Mouse (Mus musculus) kidney, adult 18-20 months (tissue): ENCODE results near the gene Optn.

ENCODE experiments used
- DNase-seq: peaks from one replicate; pipeline ENCODE4 v3.0.0; 2021

Optn gene

DNA sequence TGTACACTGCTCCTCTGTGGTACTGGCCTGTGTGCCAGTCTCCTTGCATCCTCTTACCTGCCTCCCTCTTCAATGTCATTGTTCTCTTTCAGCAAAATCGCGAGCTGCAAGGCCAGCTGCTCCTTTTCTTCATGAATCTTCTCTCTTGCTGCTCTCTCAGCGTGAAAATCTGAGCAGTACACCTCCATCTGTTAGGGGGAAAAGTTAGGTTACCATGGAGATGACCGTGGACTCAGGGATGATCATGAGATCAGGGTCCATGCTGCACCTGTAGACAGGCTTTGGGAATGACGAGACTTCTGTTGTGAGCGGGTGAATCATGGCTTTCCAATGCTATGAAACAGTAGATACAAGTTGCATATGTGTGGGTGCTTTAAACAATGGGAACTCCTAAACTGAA is 36.8 kb downstream of the Optn start:
- DNase-seq = no peak

DNA sequence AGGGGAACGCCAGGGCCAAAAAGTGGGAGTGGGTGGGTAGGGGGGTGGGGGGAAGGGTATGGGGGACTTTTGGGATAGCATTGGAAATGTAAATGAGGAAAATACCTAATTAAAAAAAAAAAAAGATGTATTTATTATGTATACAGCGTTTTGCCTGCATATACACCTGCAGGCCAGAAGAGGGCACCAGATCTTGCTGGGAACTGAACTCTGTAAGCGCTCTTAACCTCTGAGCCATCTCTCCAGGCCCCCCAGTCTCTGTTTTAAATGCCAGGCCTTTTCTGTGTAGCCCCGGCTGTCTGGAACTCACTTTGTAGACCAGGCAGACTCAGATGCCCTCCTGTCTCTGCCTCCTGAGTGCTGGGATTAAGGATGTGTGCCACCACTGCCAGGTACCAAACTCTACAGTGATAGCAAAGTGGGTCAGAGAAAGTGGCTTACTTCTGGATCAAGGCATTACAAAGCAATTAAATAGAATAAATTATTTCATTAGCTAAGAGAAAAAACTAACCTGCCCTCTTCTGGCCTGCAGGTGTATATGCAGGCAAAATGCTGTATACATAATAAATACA is 38.6 kb downstream of the Optn start:
- DNase-seq = no peak

DNA sequence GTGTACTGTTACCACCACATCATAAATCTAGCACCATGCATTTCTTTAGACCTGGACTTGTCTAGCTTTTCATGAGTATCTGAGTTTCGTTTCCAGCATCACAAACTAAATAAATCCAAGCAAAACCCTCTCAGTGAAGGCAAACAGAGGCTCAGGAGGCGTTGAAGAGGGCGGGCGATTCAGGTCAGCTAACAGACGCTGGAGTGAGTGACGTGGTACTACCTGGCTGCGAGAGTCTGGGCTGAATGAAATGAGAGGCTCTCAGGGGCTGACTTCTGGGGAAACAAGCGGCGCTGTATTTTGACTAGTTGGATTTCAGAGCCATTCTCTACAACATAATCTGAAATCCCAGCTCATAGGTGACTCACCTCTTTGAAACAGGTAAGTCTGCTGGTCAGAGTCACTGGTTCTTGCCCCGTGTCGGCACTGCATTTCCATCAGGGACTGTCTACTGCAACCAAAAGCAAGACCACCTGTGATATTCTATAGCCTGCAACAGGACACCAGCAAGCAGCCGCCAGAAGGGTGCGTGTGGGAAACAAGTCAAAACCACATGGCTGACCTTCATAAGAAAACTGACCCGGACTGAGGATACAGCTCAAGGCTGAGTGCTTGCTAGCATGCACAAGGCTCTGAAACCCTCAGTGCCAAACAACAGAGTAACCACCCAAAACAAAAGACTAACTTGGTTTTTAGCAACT is 40.0 kb downstream of the Optn start:
- no peak for DNase-seq

GRCm38 (mm10) chr2:5023275-5023674 is 40.6 kb downstream of the Optn start:
- no peak for DNase-seq

DNA sequence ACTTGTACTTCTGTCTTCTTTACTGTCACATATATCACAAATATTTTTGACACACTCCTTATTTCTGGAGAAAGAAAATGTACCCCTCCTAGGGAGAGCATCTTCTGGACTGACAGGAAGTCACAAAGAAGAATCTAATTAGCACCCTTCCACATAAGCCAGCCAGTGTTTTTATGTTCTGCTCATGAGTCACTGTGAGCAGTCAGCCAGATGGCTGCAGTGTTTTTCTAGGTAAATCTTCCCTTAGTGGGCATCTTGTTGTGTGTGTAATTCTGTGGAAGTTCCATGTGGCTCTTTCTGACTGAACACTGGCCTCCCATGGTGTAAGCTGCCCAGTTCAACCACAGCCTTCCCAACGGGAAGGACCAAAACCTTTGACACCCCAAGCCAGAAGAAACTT is 44.1 kb downstream of the Optn start:
- DNase-seq = no peak

DNA sequence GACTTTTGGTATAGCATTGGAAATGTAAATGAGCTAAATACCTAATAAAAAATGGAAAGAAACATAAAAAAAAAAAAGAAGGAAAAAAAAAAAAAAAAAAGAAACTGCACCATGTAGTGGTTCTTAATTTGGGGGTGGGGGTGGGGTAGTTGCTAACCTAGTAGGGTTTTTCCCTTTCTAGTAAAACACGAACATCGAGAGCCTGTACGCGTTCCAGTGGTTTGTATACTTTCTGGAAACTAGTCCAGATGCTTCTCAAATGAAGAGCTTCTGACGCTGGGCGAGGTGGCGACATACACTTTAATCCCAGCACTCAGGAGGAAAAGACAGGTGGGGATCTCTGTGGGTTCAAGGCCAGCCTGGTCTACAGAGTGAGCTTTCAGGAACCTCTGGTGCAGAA is 46.9 kb downstream of the Optn start:
- no peak for DNase-seq

DNA sequence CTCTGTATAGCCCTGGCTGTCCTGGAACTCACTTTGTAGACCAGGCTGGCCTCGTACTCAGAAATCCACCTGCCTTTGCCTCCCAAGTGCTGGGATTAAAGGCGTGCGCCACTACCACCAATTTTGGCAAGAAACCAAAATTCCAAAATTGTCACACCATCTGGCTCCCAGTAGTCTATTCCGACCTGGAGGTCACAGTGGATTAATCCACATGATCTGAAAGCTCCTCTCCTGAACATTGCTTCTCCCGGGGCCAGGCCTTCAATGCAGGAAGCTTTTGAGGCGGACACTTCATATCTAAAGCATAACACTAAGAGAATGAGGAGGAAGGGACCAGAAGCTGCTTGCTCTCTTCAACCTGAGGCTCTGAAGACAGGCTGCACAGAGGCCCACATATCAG is 48.3 kb downstream of the Optn start:
- no peak for DNase-seq

DNA sequence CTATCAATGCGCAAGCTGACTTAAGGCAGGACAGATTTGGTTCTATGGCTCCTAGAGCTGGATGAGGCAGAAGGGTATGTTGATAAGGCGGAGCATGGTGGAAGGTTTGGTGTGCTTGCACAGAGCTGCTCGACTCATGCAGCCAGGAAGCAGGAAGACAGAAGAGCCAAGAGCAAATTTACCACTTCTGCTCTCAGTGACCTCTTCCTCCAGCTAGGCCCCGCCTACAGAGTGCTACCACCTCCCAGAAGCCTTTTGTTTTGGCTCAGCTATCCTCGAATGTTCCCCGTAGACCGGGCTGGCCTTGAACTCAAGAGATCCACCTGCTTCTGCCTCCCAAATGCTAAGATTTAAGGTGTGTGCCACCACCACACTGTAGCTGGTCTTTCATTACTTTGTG is 49.2 kb downstream of the Optn start:
- DNase-seq = no peak

DNA sequence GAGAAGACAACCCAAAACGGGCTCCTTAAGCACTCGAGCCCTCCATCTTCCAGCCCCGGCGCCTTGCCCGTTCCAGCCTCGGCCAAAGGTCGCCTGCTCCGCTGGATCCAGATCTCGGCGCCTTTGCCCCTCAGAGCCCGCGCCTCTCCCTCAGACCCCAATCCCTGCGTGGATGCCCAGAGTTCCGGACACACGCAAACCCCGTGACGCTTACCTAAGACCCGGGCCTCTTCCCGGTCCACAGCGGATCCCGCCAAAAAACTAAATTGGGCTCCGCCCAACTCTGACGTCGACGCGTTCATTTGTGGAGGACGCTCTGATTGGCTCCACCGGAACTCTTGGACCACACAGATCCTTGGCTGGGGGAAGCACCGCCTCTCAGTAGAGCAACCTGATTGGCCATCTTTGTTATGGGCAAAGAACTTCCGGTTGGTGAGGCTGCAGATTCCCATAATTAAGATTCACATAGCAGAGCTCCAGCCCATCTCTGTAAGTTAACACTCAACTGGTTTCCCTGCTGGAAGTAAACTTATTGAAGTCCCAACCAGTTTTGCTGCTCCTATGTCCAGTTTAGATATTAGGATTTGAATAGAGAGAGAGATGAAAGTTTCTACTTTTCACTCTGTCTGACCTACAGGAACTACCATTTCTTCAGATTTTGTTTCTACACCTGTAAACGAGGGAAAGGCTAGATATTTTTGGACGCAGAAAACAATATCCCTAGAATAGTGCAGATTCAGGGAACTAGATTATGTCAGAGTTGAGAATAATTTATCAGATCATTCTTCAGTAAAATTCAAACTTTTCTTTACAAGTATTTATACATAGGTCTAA is 51.1 kb downstream of the Optn start, which contains the start of gene Mcm10:
Mcm10 (minus strand) TSS at position 301 of the 834 bp plus-strand sequence.
- peak; percentile 93 for DNase-seq

- no peak for DNase-seq
Observed at GRCm38 (mm10) chr2:5011898-5012490, 51.9 kb downstream of the Optn start.

DNA sequence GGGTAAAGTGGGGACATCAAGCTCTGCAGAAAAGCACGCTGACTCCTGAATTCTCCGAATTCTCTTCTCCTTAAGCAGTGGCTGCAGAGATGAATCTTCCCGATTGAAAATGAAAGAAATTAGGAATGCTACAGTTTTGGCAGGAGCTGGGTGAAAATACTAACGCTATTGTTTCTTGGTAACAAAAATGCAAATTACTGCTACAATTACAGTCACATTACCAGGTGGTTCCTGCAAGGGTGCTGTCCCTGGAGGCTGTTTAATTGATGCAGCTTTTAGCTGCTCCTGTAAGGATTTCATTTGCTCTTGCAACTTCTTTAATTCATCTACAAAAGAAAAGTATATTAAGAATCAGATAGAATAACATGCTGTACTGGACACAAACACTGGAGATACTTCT is 56.7 kb downstream of the Optn start:
- DNase-seq = no peak

DNA sequence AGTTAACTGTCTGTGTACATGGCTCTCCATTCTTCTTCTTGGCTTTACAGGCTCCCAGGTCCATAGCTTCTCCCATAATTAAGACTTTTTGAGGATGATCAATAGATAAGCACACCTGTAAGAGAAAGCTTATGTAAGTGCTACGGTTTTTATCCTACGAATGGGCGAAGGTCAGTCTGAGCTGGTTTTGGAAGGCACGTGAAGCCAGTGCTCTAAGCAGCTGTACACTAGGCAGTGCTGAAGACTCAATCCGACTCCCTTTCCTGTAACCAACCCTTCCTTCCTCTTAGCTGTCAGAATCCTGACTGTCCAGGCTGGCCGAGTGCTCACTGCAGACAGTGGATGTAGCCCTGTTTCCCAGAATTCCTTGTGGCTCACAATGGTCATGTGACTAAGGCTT is 62.6 kb downstream of the Optn start:
- no peak for DNase-seq

DNA sequence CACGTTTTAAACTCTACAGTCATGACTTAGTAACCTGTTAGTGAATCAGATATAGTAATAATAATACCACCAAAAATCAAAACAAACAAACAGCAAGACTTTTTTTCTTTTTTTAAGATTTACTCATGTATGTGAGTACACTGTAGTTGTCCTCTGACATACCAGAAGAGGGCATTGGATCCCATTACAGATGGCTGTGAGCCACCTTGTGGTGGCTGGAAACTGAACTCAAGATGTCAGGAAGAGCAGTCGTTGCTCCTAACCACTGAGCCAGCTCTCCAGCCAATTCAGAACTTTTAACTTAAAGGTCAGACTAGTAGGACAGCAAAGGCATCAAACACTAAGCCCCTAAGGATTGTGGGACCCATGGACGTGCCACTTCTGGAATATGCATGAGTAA is 64.9 kb downstream of the Optn start:
- DNase-seq = peak; percentile 25

- DNase-seq = peak; percentile 48
Observed at GRCm38 (mm10) chr2:4996421-4996824, 67.4 kb downstream of the Optn start.

DNA sequence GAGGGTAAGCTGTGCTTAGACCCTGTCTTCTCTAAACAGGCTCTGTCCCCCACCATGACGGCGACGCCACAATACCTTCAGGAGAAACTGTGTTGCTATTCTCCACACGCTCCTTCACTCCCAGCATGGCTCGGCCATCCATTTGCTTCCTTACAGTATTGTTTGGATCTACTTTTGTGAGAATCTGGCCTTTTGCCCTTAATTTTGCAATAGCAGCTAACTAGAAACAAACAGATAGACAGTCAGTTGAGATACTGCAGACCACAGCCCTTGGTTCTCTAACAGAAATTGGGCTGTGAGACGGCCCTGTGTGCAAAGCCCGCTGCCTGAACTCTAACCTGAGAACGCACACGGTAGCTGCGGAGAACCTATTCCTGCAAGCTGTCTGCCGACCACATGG is 68.2 kb downstream of the Optn start:
- DNase-seq = no peak

- DNase-seq = no peak
Observed at GRCm38 (mm10) chr2:4994436-4994835, 69.4 kb downstream of the Optn start.

DNA sequence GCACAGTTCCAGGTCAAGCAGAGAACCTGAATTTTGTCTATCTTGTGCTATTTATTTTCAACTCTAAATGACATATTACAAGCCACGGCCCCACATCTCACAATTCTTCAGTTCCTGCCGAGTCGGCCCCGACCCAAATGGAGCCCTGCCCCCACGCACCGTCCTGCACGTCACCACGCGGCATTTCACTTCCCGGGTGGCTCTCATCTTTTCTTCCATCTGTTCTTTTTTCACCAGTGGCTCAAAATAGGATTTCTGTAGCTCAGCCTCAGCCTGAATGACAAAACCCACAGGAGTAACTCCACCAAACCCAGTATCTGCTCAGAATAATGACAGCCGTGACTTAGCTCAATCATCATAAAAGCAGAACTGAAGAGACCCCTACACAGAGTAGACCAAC is 70.3 kb downstream of the Optn start:
- DNase-seq = no peak

DNA sequence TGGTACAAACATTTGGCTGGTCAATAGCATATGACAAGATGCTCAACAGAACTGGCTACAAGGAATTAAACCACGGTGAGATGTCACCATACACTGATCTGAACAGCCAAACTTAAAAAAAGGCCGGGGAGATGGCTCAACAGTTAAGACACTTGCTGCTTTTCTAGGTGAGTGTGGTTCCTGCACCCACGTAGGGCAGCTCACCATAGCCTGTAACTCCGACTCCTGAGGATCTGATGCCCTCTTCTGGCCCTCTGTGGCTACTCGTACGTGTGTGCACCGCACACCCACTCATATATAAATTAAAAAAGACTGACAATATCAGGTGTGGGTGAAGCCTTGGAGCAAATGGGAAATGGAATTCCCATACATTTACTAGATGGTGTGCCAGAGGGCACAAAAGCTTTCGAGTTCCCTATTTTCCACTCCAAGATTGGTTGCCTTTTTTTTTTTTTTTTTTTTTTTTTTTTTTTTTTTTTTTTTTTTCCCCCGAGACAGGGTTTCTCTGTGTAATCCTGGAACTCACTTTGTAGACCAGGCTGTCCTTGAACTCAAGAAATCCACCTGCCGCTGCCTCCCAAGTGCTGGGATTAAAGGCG is 74.9 kb downstream of the Optn start:
- peak; percentile 12 for DNase-seq

GRCm38 (mm10) chr2:4987388-4988180 is 76.3 kb downstream of the Optn start:
- no peak for DNase-seq

DNA sequence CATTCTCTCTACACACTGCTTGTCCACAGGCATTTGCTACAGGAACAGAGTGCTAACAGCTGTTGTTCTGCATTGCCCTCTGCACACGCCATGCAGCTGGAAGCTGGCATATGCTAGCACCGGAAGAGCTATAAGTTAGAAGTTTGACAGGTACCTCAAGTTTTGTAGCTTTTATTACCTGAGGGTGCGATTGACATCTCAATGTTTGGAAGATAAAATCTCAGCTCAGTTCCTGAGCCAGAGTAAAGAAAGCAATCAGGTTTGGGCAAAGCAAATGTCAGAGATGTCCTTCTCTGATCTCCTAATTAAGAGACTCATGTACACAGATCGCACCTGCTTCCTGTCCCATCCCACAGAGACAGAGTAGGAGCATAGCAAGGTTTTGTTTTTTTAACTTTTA is 77.1 kb downstream of the Optn start:
- DNase-seq = no peak

GRCm38 (mm10) chr2:4985000-4985399 is 78.9 kb downstream of the Optn start:
- no peak for DNase-seq

- no peak for DNase-seq
Observed at GRCm38 (mm10) chr2:4983987-4984386, 79.9 kb downstream of the Optn start.
